Mouse (Mus musculus) activated CD4-positive, CD25-positive, alpha-beta regulatory T cell (primary cell): Measurements from ENCODE around the gene Myom1. TPM values are rescaled to one million over a fixed set of nuclear protein-coding genes. Genes with fewer than 3 reads are reported as not detected.

Experiments
- polyA plus RNA-seq, 2 experiments: library from polyadenylated mRNA; unstranded; fragments of 100-300 nt; shearing (Covaris generic); gene quantifications; one replicate each; pipeline ENCODE4 v1.2.1; 2017

Myom1 gene
- 1 to 10 TPM in 1 of 2 experiments, under 1 TPM in 1; 0.11 to 1.9 TPM for polyA plus RNA-seq

DNA sequence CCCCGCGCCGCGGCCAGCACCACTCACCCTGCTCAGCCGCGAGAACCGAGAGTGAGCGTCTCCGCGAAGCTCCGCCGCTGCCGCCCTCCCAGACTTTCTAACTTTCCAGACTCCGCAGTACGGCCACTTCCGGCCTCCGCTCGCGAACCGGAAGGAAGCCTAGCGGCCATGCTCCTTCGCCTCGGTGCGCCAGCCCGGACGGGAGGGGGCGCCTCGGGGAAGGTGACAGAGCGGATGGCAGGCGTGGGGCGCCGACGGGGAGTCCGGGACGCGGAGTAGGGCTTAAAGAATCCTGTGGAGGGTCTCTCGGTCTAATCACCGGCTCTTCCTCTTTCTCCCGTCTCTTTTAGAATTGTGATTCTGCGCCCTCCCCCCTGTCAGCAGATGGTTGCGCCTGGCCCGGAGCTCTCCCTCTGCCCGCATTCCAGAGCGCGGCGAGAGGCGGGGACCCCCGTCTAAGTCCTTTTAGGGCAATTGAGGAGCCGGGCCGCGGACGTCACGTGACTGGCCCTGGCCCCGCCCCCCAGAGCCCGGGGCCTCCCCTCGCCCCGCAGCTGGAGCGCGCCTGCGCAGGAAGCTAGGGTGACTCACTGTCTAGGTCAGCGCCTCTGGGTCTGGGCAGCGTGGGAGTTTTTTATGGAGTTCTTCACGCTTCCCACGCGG is at the start of gene Myom1:
Gene Myom1, plus strand, starts transcription at position 553 of the 663 bp plus-strand sequence.

GRCm38 (mm10) chr17:71002744-71003094 is 286 bp downstream of the Myom1 start, which contains the start of gene Myl12a:
Gene Myl12a (minus strand): TSS chr17:71002878.

Other genes starting within 250 kb of the Myom1 start
- 10 to 100 TPM; 31.6 to 52.5 TPM for gene Tgif1, start 149.1 kb upstream of the Myom1 start, polyA plus RNA-seq
- 1,000 to 10,000 TPM in 1 of 2 experiments, 100 to 1,000 TPM in 1; 799 to 1,066 TPM for gene Myl12a, start 245 bp downstream of the Myom1 start, polyA plus RNA-seq
- 10 to 100 TPM; 15.1 to 33.7 TPM for gene Lpin2, start 179.9 kb downstream of the Myom1 start, polyA plus RNA-seq